Mouse (Mus musculus) monocyte, adult 5-6 weeks (primary cell): ENCODE data around the gene Olfr1291-ps1. TPM values are rescaled to one million over a fixed set of nuclear protein-coding genes. Genes with fewer than 3 reads are reported as not detected.

ENCODE experiments used
- ATAC-seq: fragments of 153-309, 156-312 bp; replicated peaks from 2 replicates; pipeline ENCODE4 v1.8.0; 2017; ENCODE audit warnings: mild to moderate bottlenecking; ENCODE audit not compliant: low TSS enrichment, insufficient number of reproducible peaks, severe bottlenecking, poor library complexity, low FRiP score
- total RNA-seq: library from RNA; stranded (forward); fragments of 200-1000, 200-491, 200-594 nt; gene quantifications from 3 replicates; pipeline ENCODE4 v1.2.3, GENCODE M21; 2017

Olfr1291-ps1 gene
- not detected in 3 replicates for total RNA-seq

GRCm38 (mm10) chr2:111496880-111497279 is at the start of gene Olfr1291-ps1:
Olfr1291-ps1 (plus strand) TSS chr2:111497180.
- no peak for ATAC-seq

- ATAC-seq = no peak
Observed at GRCm38 (mm10) chr2:111448842-111449241, 48.1 kb upstream of the Olfr1291-ps1 start, which contains the start of gene Olfr1287. Olfr1287 (plus strand) TSS chr2:111449142.

GRCm38 (mm10) chr2:111473801-111474200 is 23.2 kb upstream of the Olfr1291-ps1 start, which contains the start of gene Olfr1288:
Olfr1288 (plus strand) TSS chr2:111474101.
- ATAC-seq = no peak

GRCm38 (mm10) chr2:111480519-111480918 is 16.5 kb upstream of the Olfr1291-ps1 start, which contains the start of gene Olfr1289:
Olfr1289 (plus strand) TSS chr2:111480819.
- ATAC-seq = no peak

- ATAC-seq = no peak
Observed at GRCm38 (mm10) chr2:111493729-111494128, 3.3 kb upstream of the Olfr1291-ps1 start, which contains the start of gene Olfr1290. Olfr1290 (minus strand) TSS chr2:111493829.

GRCm38 (mm10) chr2:111517451-111517850 is 20.5 kb downstream of the Olfr1291-ps1 start:
- ATAC-seq = no peak

- no peak for ATAC-seq
Observed at GRCm38 (mm10) chr2:111524903-111525302, 27.9 kb downstream of the Olfr1291-ps1 start, which contains the start of gene Olfr1293-ps. Olfr1293-ps (plus strand) TSS chr2:111525203.

GRCm38 (mm10) chr2:111540191-111540590 is 43.2 kb downstream of the Olfr1291-ps1 start, which contains the start of gene Olfr1294:
Olfr1294 (minus strand) TSS chr2:111540291.
- no peak for ATAC-seq

Other genes with a start within 250 kb of the Olfr1291-ps1 start
- gene Olfr1276, start 242.7 kb upstream of the Olfr1291-ps1 start, total RNA-seq = not detected in 3 replicates
- gene Olfr1277, start 223.1 kb upstream of the Olfr1291-ps1 start, total RNA-seq = not detected in 3 replicates
- not detected in 3 replicates for gene Olfr1278, start 207.0 kb upstream of the Olfr1291-ps1 start, total RNA-seq
- gene Olfr1279, start 196.5 kb upstream of the Olfr1291-ps1 start, total RNA-seq = not detected in 3 replicates
- gene Olfr1280, start 183.2 kb upstream of the Olfr1291-ps1 start, total RNA-seq = not detected in 3 replicates
- not detected in 3 replicates for gene Olfr1281, start 170.7 kb upstream of the Olfr1291-ps1 start, total RNA-seq
- not detected in 3 replicates for gene Olfr1282, start 161.1 kb upstream of the Olfr1291-ps1 start, total RNA-seq
- gene Olfr1283, start 130.4 kb upstream of the Olfr1291-ps1 start, total RNA-seq = not detected in 3 replicates
- not detected in 3 replicates for gene Olfr1284, start 121.7 kb upstream of the Olfr1291-ps1 start, total RNA-seq
- gene Olfr1286, start 74.1 kb upstream of the Olfr1291-ps1 start, total RNA-seq = not detected in 3 replicates
- not detected in 3 replicates for gene Olfr1287, start 48.0 kb upstream of the Olfr1291-ps1 start, total RNA-seq
- gene Olfr1288, start 23.1 kb upstream of the Olfr1291-ps1 start, total RNA-seq = not detected in 3 replicates
- not detected in 3 replicates for gene Olfr1289, start 16.4 kb upstream of the Olfr1291-ps1 start, total RNA-seq
- gene Olfr1290, start 3.4 kb upstream of the Olfr1291-ps1 start, total RNA-seq = not detected in 3 replicates
- not detected in 3 replicates for gene Olfr1293-ps, start 28.0 kb downstream of the Olfr1291-ps1 start, total RNA-seq
- not detected in 3 replicates for gene Olfr1294, start 43.1 kb downstream of the Olfr1291-ps1 start, total RNA-seq
- gene Olfr1295, start 72.5 kb downstream of the Olfr1291-ps1 start, total RNA-seq = not detected in 3 replicates
- 0.10 TPM in 1 of 3 replicates, not detected in the others for gene Olfr1297, start 129.3 kb downstream of the Olfr1291-ps1 start, total RNA-seq
- gene Olfr1298, start 152.0 kb downstream of the Olfr1291-ps1 start, total RNA-seq = not detected in 3 replicates
- gene Olfr1299, start 164.2 kb downstream of the Olfr1291-ps1 start, total RNA-seq = not detected in 3 replicates